Mouse (Mus musculus): ENCODE results near the gene Gsdma3. TPM values are rescaled to one million over a fixed set of nuclear protein-coding genes. Genes with fewer than 3 reads are reported as not detected.
"Not testable (repeated sequence)": the region's sequence is repeated elsewhere in the genome, so short reads cannot be mapped to it uniquely, and the experiment has no call there.

Gene Gsdma3
- polyA plus RNA-seq, 1 experiment, result 1.1 TPM

DNA sequence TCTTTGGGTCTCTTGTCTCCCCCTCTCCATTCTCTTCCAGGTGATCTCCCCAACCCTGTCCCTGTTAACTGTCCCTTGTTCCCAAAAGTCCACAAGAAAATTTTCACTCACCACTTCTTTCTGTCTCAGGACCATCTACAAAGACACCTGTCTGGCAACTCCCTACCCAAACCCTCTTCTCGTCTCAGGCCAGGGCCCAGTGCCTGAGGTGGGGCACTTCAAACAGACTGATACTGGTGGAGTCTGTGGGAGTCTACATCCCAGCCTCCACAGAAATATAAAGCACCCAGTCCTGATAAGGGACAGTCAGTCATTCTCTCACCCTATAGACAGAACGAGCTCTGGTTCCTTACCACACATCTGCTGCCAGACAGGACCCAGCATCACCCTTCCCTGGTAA, 20.3 kb downstream of the Gsdma3 start, which contains the start of gene Gsdma2:
Gene Gsdma2, plus strand, starts transcription at position 301 of the 400 bp plus-strand sequence.
- H3K27me3 ChIP-seq (ENCODE audit: control insufficient read depth, insufficient read depth, low read length), result no peaks in the 10 kb centered on the region; the same call in 1 of the 2 replicates
- WGBS, result 63% methylated on average over 2 of the region's 2 CpGs
- no peak for TF ChIP-seq POLR2A (IDR thresholded peaks at IDR 0.05; ENCODE audit: control insufficient read depth, extremely low read depth, insufficient read depth, low read length, poor library complexity)
- TF ChIP-seq CTCF (IDR thresholded peaks at IDR 0.05; ENCODE audit: borderline replicate concordance, control insufficient read depth, extremely low read depth, insufficient read depth, low read length, poor library complexity), result no peak
- H3K4me3 ChIP-seq (ENCODE audit: control insufficient read depth, insufficient read depth, low read length), result no peak within 1 kb of the TSS
- H3K4me1 ChIP-seq (replicated peaks; ENCODE audit: control insufficient read depth, insufficient read depth, low read length), result no peaks in the 10 kb centered on the region
- no peaks in the 10 kb centered on the region for H3K36me3 ChIP-seq (ENCODE audit: control insufficient read depth, insufficient read depth, low read length)
- DNase-seq, result no peak
- H3K27ac ChIP-seq (ENCODE audit: control insufficient read depth, insufficient read depth, low read length), result no peak within 1 kb of the TSS

DNA sequence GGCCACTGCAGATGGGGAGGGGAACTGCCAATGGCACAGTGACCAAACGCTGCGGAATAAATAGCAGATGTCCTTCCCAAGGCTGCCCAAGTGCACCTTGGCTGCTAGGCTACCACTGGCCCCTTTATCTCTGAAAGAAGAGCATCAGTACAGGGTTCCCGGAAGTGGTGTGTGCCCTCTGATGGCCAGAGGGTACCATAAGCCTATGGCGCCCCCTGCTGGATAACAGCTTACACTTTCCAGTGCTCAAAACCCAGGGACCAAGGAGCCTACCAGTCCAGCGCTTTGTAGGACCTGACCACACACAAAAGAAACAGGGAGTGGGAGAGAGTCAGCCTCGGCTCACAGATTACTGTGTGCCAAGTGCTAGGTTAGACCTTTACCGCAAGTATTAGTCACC, 28.9 kb downstream of the Gsdma3 start:
- H3K4me3 ChIP-seq (ENCODE audit: control insufficient read depth, insufficient read depth, low read length); H3K36me3 ChIP-seq (ENCODE audit: control insufficient read depth, insufficient read depth, low read length); H3K27me3 ChIP-seq (ENCODE audit: control insufficient read depth, insufficient read depth, low read length); H3K4me1 ChIP-seq (replicated peaks; ENCODE audit: control insufficient read depth, insufficient read depth, low read length); H3K27ac ChIP-seq (ENCODE audit: control insufficient read depth, insufficient read depth, low read length): not testable (repeated sequence)
- peak; percentile 51 for DNase-seq
- peak; percentile 61; the same call in 1 of the 2 replicates for TF ChIP-seq CTCF (IDR thresholded peaks at IDR 0.05; ENCODE audit: borderline replicate concordance, control insufficient read depth, extremely low read depth, insufficient read depth, low read length, poor library complexity)
- WGBS, result 13% methylated on average over 7 of the region's 7 CpGs

DNA sequence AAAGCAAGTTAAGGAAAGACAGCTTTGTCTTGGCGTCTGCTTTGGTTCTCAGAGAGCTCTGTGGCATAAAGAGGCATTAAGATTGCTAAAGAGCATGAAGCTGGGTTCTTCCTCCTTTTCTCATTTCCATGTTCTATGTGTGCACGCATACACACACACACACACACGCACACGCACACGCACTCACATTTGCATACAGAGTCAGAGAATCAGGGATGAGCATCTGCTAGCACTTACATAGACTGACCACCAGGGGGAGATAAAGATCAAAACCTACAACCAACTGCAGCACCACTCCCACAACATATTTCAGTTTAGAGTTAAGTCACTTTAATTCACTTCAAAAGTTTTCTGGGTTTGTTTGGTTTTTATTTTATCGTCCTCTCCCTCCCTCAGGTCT, 34.4 kb downstream of the Gsdma3 start:
- TF ChIP-seq CTCF (IDR thresholded peaks at IDR 0.05; ENCODE audit: borderline replicate concordance, control insufficient read depth, extremely low read depth, insufficient read depth, low read length, poor library complexity), result no peak
- no peak for TF ChIP-seq POLR2A (IDR thresholded peaks at IDR 0.05; ENCODE audit: control insufficient read depth, extremely low read depth, insufficient read depth, low read length, poor library complexity)
- 4% methylated on average over 6 of the region's 6 CpGs for WGBS
- Histone ChIP-seq H3K27me3 (ENCODE audit: control insufficient read depth, insufficient read depth, low read length) (no peaks in the 10 kb centered on the region), H3K36me3 (ENCODE audit: control insufficient read depth, insufficient read depth, low read length) (no peaks in the 10 kb centered on the region), H3K4me3 (ENCODE audit: control insufficient read depth, insufficient read depth, low read length) (no peak overlapping the region), H3K27ac (ENCODE audit: control insufficient read depth, insufficient read depth, low read length) (no peak overlapping the region), H3K4me1 (replicated peaks; ENCODE audit: control insufficient read depth, insufficient read depth, low read length) (no peaks in the 10 kb centered on the region)
- peak; percentile 36 for DNase-seq

DNA sequence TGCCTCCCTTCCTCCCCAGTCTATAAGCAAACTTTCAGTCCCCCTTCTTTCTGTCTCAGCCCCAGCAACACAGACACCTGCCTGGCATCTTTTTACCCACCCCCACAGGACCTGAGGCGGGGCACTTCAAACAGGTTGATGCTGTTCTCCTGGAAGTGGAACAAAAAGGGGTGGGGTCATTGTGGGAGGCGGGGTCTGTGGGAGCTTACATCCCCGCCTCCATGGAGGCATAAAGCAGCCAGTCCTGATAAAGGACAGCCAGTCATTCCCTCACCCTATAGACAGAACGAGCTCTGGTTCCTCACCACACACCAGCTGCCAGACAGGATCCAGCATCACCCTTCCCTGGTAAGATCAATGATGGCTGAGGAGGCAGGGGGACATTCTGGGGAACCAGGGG, 37.9 kb downstream of the Gsdma3 start, which contains the start of gene Gsdma:
Gene Gsdma, plus strand, starts transcription at position 261 of the 400 bp plus-strand sequence.
- Histone ChIP-seq H3K27me3 (ENCODE audit: control insufficient read depth, insufficient read depth, low read length) (no peaks in the 10 kb centered on the region), H3K4me3 (ENCODE audit: control insufficient read depth, insufficient read depth, low read length) (no peak within 1 kb of the TSS), H3K36me3 (ENCODE audit: control insufficient read depth, insufficient read depth, low read length) (no peaks in the 10 kb centered on the region), H3K4me1 (replicated peaks; ENCODE audit: control insufficient read depth, insufficient read depth, low read length) (no peaks in the 10 kb centered on the region), H3K27ac (ENCODE audit: control insufficient read depth, insufficient read depth, low read length) (no peak within 1 kb of the TSS)
- DNase-seq, result no peak
- TF ChIP-seq POLR2A (IDR thresholded peaks at IDR 0.05; ENCODE audit: control insufficient read depth, extremely low read depth, insufficient read depth, low read length, poor library complexity) (no peak), CTCF (IDR thresholded peaks at IDR 0.05; ENCODE audit: borderline replicate concordance, control insufficient read depth, extremely low read depth, insufficient read depth, low read length, poor library complexity) (no peak)
- 78% methylated on average over 4 of the region's 4 CpGs for WGBS

DNA sequence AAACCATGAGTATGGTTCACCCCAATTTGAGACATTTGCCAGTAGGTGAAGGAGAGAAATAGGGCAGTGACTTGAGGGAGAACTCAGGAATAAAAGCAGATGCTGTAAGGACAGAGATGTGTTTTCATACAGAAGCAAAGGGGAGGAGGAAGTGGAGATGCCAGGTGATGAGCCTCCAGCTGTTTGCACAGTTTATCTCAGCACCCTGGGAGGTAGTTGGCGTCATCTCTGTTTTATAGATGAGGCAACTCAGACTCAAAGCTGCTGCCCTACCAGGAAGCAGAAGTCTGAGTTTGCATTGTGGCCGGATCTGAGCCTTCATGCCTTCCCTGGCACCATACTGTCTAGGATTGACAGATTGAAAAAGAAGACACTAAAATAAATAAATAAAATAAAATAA, 42.8 kb downstream of the Gsdma3 start:
- no peaks in the 10 kb centered on the region for H3K36me3 ChIP-seq (ENCODE audit: control insufficient read depth, insufficient read depth, low read length)
- no peaks in the 10 kb centered on the region for H3K4me1 ChIP-seq (replicated peaks; ENCODE audit: control insufficient read depth, insufficient read depth, low read length)
- WGBS, result 17% methylated on average over 2 of the region's 2 CpGs
- no peaks in the 10 kb centered on the region for H3K27me3 ChIP-seq (ENCODE audit: control insufficient read depth, insufficient read depth, low read length)
- no peak for DNase-seq
- TF ChIP-seq POLR2A (IDR thresholded peaks at IDR 0.05; ENCODE audit: control insufficient read depth, extremely low read depth, insufficient read depth, low read length, poor library complexity) (no peak), CTCF (IDR thresholded peaks at IDR 0.05; ENCODE audit: borderline replicate concordance, control insufficient read depth, extremely low read depth, insufficient read depth, low read length, poor library complexity) (no peak)
- H3K27ac ChIP-seq (ENCODE audit: control insufficient read depth, insufficient read depth, low read length), result no peak overlapping the region
- no peak overlapping the region for H3K4me3 ChIP-seq (ENCODE audit: control insufficient read depth, insufficient read depth, low read length)

DNA sequence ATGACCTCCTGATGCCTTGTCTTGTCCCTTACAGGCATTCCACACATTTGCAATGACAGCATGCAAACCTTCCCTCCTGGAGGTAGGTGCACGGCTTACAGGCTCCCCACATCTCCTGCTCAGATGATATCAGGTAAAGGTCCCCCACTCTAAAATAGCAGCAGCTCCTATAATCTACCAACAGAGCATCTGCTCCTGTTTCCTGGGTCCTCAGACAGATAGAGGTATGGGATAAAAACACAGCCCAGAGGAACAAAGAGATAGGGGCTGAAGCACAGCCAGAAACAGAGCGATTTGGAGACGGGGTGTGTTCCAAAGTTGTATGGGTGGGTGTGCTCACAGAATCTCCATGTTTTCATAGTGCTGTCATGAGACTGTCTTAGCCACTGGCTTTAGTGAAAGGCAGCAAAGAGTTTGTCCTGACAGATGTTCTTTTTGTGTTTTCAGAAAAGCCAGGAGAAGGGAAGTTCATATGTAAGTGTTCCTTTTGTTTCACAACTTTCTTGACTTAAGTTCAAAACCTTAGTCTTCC, 45.2 kb downstream of the Gsdma3 start:
- no peaks in the 10 kb centered on the region for H3K4me1 ChIP-seq (replicated peaks; ENCODE audit: control insufficient read depth, insufficient read depth, low read length)
- no peaks in the 10 kb centered on the region for H3K36me3 ChIP-seq (ENCODE audit: control insufficient read depth, insufficient read depth, low read length)
- no peak overlapping the region for H3K4me3 ChIP-seq (ENCODE audit: control insufficient read depth, insufficient read depth, low read length)
- no peaks in the 10 kb centered on the region for H3K27me3 ChIP-seq (ENCODE audit: control insufficient read depth, insufficient read depth, low read length)
- no peak for TF ChIP-seq CTCF (IDR thresholded peaks at IDR 0.05; ENCODE audit: borderline replicate concordance, control insufficient read depth, extremely low read depth, insufficient read depth, low read length, poor library complexity)
- no peak for TF ChIP-seq POLR2A (IDR thresholded peaks at IDR 0.05; ENCODE audit: control insufficient read depth, extremely low read depth, insufficient read depth, low read length, poor library complexity)
- WGBS, result 79% methylated on average over 3 of the region's 3 CpGs
- no peak overlapping the region for H3K27ac ChIP-seq (ENCODE audit: control insufficient read depth, insufficient read depth, low read length)
- no peak for DNase-seq

DNA sequence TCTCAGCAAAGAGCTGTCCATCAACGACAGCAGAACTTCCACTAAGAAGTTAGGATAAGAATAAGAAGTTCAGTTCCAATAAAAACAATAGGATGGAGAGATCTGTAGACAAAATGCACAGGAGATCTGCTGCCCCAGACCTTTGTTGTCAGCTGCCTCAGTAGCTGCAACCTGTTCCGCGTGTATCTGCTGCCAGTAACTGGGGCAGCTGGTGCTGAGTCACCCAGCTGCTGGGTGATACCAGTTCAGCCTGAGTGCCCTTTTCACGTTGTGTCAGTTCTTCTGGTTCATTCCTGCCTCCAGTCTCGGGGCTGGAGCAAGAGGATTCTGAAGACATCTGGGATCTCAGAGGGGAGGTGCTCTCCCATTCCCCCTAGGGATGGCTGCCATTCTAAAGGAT, 45.7 kb downstream of the Gsdma3 start:
- no peak for DNase-seq
- 21% methylated on average over 5 of the region's 5 CpGs for WGBS
- Histone ChIP-seq H3K36me3 (ENCODE audit: control insufficient read depth, insufficient read depth, low read length) (no peaks in the 10 kb centered on the region), H3K27ac (ENCODE audit: control insufficient read depth, insufficient read depth, low read length) (no peak overlapping the region), H3K4me3 (ENCODE audit: control insufficient read depth, insufficient read depth, low read length) (no peak overlapping the region), H3K4me1 (replicated peaks; ENCODE audit: control insufficient read depth, insufficient read depth, low read length) (no peaks in the 10 kb centered on the region), H3K27me3 (ENCODE audit: control insufficient read depth, insufficient read depth, low read length) (no peaks in the 10 kb centered on the region)
- TF ChIP-seq POLR2A (IDR thresholded peaks at IDR 0.05; ENCODE audit: control insufficient read depth, extremely low read depth, insufficient read depth, low read length, poor library complexity), result no peak
